Mouse (Mus musculus) brown adipose tissue, adult 24 weeks (tissue): ENCODE data around the gene Arid4a. TPM values are rescaled to one million over a fixed set of nuclear protein-coding genes. Genes with fewer than 3 reads are reported as not detected.

Experiments
- H3K27ac ChIP-seq: fragments of 200-500 bp; replicated peaks from 2 replicates; pipeline ENCODE4 v1.5.1; 2012; ENCODE audit warnings: low read depth, mild to moderate bottlenecking, low read length
- H3K4me1 ChIP-seq: fragments of 200-500 bp; 2 replicates; pipeline ENCODE4 v1.6.1; 2012; ENCODE audit warnings: low read length, mixed read lengths; ENCODE audit not compliant: control insufficient read depth, insufficient read depth, insufficient read length
- H3K4me3 ChIP-seq: fragments of 200-500 bp; 2 replicates; pipeline ENCODE4 v1.5.1; 2012; ENCODE audit warnings: low read depth, mild to moderate bottlenecking, low read length, moderate library complexity; ENCODE audit not compliant: insufficient read depth
- polyA plus RNA-seq: library from polyadenylated mRNA; stranded (reverse); fragments of >200 nt; gene quantifications from 2 replicates; pipeline ENCODE4 v1.2.4, GENCODE M21; 2012; ENCODE audit not compliant: missing spikeins, insufficient read depth, insufficient read length

The Arid4a gene
- 6.8 and 12.1 TPM in 2 replicates for polyA plus RNA-seq

DNA sequence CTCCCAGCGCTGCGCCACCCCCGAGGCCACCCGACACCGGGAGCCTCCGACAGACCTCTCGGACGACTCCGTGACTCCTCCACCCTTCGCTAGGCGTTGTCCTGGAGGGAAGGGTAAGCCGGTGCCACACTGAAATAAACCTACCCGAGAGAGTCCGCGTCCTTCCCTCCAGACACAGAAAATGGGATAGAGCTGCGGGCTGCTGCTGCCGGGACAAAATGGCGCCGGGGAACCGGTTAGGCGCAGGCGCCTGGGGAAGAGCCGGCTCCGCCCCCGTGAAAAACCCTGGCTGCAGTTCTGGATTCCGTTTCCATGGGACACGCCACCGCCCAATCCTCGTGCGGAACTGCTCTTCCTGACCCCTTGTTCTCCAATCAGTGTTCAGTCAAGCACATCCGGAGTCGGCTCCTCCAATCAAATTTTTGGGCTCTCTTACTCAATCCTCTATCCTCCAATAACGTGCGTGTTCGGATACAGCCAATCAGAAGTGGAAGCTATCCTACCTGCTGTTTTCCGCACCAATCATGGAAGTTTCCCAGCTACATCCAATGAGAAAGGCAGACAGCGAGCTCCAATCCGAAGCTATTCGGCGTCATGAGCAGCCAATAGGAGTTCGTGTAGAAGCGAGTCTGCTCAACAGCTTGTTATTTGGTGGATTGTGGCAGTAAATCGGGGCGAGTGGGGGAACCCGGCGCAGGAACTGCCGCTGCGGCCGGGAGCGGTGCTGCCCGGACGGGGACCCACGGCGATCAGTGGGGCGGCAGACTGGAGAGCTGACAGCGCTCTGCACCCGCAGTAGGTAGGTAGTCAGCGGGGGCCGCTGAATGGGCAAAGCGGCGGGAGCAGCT is at the start of gene Arid4a:
Gene Arid4a, plus strand, starts transcription at position 628 of the 848 bp plus-strand sequence.
- H3K4me1 ChIP-seq = peaks cover 8% of the 10 kb centered on the region
- H3K27ac ChIP-seq = peak within 1 kb of the TSS; percentile 98
- H3K4me3 ChIP-seq = peak within 1 kb of the TSS; percentile 90

GRCm38 (mm10) chr12:70967581-70967980 is 48.2 kb upstream of the Arid4a start:
- H3K4me3 ChIP-seq = peak overlapping the region; percentile 77
- H3K27ac ChIP-seq = peak overlapping the region; percentile 95
- peaks cover 6% of the 10 kb centered on the region; the same call in 1 of the 2 replicates for H3K4me1 ChIP-seq

GRCm38 (mm10) chr12:70968141-70968790 is 47.5 kb upstream of the Arid4a start:
- peak overlapping the region; percentile 95 for H3K27ac ChIP-seq
- peaks cover 6% of the 10 kb centered on the region; the same call in 1 of the 2 replicates for H3K4me1 ChIP-seq
- peak overlapping the region; percentile 77 for H3K4me3 ChIP-seq

- Histone ChIP-seq H3K27ac (peak overlapping the region; percentile 95), H3K4me1 (peaks cover 6% of the 10 kb centered on the region; the same call in 1 of the 2 replicates), H3K4me3 (peak overlapping the region; percentile 77)
Measured at GRCm38 (mm10) chr12:70968791-70969307, 46.9 kb upstream of the Arid4a start.

DNA sequence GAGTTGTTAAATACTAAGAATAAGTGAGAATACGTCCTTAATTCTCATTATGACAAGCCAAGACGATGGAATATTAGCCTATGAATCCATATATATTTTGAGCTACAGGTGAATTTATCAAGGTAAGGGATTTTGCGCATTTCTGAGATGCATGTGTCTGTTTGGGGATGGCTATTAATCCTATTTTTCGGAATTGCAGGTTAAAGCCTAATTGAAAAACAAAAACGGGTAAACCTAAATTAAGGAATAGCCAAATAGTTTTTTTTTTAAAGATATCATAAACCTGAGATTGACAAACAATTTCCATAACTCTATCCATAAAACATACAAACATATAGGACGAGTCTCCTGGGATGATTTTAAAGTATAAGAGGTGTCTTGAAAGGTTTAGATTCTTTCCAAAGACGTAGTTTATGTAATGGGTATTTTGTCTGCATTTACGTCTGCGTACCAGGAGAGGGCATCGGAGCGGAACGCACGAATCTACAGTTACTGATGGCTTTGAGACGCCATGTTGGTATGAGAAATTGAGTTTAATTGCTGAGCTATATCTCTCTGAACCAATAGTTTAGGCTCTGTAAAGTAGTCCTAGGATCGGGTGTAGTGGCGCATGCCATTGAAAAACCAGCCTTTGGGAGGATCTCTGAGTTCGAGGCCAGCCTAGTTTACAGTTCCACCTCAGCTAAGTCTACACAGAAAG is 46.2 kb upstream of the Arid4a start:
- Histone ChIP-seq H3K4me1 (peaks cover 6% of the 10 kb centered on the region; the same call in 1 of the 2 replicates), H3K27ac (0 out of 2 replicates have a peak overlapping the region, but pooled peaks have one; percentile 32), H3K4me3 (peak overlapping the region; percentile 46)

GRCm38 (mm10) chr12:70973831-70974230 is 42.0 kb upstream of the Arid4a start:
- Histone ChIP-seq H3K4me1 (peaks cover 8% of the 10 kb centered on the region; the same call in 1 of the 2 replicates), H3K4me3 (no peak overlapping the region), H3K27ac (0 out of 2 replicates have a peak overlapping the region, but pooled peaks have one; percentile 9)

- peak within 1 kb of the TSS; percentile 89 for H3K27ac ChIP-seq
- peaks cover 8% of the 10 kb centered on the region; the same call in 1 of the 2 replicates for H3K4me1 ChIP-seq
Measured at GRCm38 (mm10) chr12:70974441-70975266, 41.1 kb upstream of the Arid4a start, which contains the start of gene Psma3. Psma3 (plus strand) TSS chr12:70974621.

DNA sequence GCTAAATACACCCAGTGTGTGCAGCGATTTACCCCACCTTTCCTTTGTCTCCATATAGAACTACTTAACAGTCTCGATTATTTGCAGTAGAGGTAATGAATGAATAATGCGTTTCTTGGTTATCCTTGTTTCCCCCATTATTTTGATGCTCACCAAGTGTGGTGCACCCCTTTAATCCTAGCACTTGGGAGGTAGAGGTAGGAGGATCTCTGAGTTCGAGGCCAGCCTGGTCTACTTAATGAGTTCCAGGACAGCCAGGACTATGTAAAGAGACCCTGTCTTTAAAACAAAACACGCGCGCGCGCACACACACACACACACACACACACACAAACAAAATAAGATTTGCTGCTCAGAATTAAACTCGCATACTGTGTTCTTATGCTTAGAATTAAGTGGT is 40.4 kb upstream of the Arid4a start:
- Histone ChIP-seq H3K27ac (peak overlapping the region; percentile 89), H3K4me1 (peaks cover 8% of the 10 kb centered on the region; the same call in 1 of the 2 replicates), H3K4me3 (peak overlapping the region; percentile 98)

More at GRCm38 (mm10) chr12:70974441-70975266, 41.1 kb upstream of the Arid4a start, which contains the start of gene Psma3:
- peak within 1 kb of the TSS; percentile 98 for H3K4me3 ChIP-seq

- Histone ChIP-seq H3K4me3 (peak overlapping the region; percentile 46), H3K4me1 (peaks cover 8% of the 10 kb centered on the region; the same call in 1 of the 2 replicates), H3K27ac (no peak overlapping the region)
Measured at GRCm38 (mm10) chr12:70975891-70976290, 39.9 kb upstream of the Arid4a start.

DNA sequence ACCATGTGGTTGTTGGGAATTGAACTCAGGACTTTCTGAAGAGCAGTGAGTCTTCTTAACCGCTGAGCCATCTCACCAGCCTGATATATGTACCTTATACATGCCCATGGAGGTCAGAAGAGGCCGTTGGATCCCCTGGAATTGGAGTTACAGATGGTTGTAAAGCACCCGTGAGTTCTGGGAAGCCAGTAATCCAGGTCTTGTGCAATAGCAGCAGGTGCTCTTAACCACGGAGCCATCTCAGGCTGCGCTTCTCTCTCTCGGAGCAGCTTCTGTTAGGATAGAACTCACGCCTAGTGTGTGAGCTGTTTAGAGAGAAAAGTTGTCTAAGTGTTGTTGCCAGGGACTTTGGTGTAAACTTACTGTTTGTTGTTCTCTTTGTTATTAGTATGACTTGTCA is 37.4 kb upstream of the Arid4a start:
- Histone ChIP-seq H3K27ac (no peak overlapping the region), H3K4me1 (peaks cover 8% of the 10 kb centered on the region; the same call in 1 of the 2 replicates)

DNA sequence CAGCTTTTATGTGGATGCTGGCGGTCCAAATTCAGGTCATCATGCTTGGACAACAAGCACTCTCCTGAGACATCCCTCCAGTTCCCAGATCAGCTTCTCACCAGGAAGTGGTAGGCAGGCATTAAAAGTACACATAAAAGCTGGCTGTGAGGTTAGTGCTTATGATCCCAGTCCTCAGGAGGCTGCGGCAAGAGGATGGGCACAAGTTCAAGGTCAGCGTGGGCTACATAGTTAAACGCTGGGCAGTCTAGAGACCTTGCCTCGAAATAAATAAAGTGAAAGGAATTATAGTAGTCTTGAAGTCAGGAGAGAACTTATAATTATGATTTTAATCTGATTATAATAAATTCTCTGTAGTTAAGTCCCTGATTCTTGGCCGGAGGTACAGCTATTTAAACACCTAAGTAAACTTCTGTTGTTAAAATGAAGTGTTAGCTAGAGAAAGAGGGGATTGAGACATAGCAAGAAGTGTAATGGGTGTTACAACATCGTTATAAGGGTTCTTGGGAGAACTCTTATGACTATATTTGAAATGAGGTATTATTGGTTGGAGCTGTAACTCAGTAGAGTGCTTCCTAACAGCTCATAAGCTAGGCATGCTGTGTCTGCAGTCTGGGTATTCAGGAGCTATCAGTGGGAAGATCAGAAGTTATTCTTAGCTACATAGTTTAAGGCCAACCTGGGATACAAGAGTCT is 30.8 kb upstream of the Arid4a start:
- H3K4me1 ChIP-seq = no peaks in the 10 kb centered on the region
- H3K4me3 ChIP-seq = no peak overlapping the region
- H3K27ac ChIP-seq = no peak overlapping the region

More for the DNA sequence above, 37.4 kb upstream of the Arid4a start:
- H3K4me3 ChIP-seq = no peak overlapping the region

DNA sequence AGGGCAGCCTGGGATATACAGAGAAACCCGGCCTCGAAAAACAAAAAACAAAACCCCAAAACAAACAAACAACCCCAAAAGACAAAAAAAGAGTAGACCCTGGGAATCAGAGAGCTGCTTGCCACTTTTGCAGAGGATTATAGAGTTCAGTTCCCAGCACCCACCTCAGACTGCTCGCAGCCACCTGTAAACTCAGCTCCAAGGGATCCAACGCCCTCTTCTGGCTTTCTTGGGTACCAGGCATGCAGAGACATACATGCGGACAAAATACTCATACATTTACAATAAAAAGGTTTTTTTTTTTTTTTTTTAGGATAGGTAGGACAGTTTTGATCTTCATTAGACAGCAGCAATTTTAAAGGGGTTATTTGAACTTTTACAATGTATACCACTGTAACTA is 18.6 kb upstream of the Arid4a start:
- no peak overlapping the region for H3K27ac ChIP-seq
- no peak overlapping the region for H3K4me3 ChIP-seq
- H3K4me1 ChIP-seq = peaks cover 4% of the 10 kb centered on the region; the same call in 1 of the 2 replicates

DNA sequence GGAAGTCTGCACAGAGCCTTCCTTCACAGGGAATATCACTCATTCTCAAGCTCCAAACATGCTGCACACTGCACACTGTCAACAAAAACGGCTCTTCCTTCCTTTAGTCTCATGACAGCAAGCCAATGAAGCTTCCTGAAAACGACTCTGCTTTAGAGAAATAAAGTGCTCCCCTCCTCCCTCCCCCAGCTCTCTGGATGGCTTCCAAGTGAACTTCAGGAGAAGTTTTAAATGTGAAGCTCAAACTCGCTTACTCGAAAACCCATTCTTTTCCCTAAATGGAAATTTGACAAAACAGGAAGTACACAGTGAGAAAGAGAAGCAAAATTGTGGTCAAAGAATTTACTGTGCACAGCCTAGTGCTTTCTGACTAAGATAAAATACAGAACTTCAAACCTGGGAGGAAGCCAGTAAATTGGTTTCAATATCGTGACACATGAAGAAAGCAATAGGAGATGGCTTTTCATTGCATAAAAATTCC is 16.3 kb upstream of the Arid4a start:
- peaks cover 4% of the 10 kb centered on the region; the same call in 1 of the 2 replicates for H3K4me1 ChIP-seq
- H3K4me3 ChIP-seq = peak overlapping the region; percentile 1; the same call in 1 of the 2 replicates
- H3K27ac ChIP-seq = peak overlapping the region; percentile 67
